Mouse (Mus musculus) urinary bladder, postnatal 4 days (tissue): ENCODE results near the gene Znrf2.
"Not testable (repeated sequence)": the region's sequence is repeated elsewhere in the genome, so short reads cannot be mapped to it uniquely, and the experiment has no call there.

Source experiments
- DNase-seq, 2 experiments: peaks; one replicate each; pipeline ENCODE4 v3.0.0; 2021 to 2022; ENCODE audit warnings: low spot score in 2 of 2

Gene Znrf2

GRCm38 (mm10) chr6:54849179-54850156 lies 32.8 kb downstream of the Znrf2 start:
- DNase-seq: no peak

GRCm38 (mm10) chr6:54851778-54852177 lies 35.1 kb downstream of the Znrf2 start:
- DNase-seq: no peak

- no peak for DNase-seq
Measured at GRCm38 (mm10) chr6:54852669-54853068, 36.0 kb downstream of the Znrf2 start.

DNA sequence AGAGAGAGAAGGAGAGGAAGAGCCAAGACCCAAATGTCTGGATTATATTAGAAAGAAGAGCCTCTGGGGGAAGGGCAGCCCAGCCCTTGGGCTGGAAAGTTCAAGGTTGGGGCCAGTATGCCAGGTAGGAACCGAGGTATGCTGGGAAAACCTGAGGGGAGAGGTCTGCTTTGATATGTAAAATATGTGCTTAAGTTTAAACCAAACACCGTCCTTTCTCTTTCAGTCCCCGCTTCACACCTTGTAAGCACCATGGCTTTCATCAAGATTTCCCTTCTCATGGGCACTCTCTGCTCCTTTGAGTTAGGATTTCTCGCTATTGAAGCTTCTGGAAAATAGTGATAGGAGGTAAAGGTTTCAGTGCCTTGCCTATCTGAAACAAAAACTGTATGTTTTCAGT lies 38.1 kb downstream of the Znrf2 start:
- DNase-seq: no peak

GRCm38 (mm10) chr6:54855801-54856583 lies 39.3 kb downstream of the Znrf2 start:
- no peak for DNase-seq

DNA sequence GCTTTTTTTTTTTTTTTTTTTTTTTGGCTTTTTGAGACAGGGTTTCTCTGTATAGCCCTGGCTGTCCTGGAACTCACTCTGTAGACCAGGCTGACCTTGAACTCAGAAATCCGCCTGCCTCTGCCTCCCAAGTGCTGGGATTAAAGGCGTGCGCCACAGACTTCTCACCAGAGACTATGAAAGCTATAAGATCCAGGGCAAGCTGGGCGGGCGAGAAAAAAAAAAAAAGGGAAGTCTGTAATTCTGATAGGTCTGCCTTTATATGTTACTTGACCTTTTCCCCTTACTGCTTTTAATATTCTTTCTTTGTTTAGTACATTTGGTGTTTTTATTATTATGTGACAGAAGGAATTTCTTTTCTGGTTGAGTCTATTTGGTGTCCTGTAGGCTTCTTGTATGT lies 42.4 kb downstream of the Znrf2 start:
- DNase-seq: not testable (repeated sequence)

DNA sequence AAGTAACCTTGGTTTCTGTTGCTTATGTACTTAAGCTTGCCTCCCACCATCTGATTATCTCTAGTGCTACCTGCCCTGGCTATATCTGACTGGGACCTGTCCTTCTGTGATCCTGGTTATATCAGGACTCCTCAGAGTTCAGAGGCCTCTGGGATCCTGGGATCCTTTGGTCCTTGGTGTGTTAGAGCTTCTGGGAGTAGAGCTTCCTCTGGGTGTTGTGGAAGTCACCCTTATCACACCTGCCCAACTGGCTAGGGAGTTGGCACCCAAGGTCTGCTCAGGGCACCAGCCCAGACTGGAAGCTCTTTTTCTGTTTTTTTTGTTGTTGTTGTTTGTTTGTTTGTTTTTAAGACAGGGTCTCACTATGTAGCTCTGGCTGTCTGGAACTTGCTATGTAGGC lies 43.5 kb downstream of the Znrf2 start:
- DNase-seq: no peak

GRCm38 (mm10) chr6:54866731-54867410 lies 50.2 kb downstream of the Znrf2 start:
- no peak for DNase-seq

GRCm38 (mm10) chr6:54867411-54867745 lies 50.7 kb downstream of the Znrf2 start:
- no peak for DNase-seq

GRCm38 (mm10) chr6:54873029-54873428 lies 56.3 kb downstream of the Znrf2 start:
- no peak for DNase-seq

GRCm38 (mm10) chr6:54876782-54877181 lies 60.1 kb downstream of the Znrf2 start:
- DNase-seq: no peak

DNA sequence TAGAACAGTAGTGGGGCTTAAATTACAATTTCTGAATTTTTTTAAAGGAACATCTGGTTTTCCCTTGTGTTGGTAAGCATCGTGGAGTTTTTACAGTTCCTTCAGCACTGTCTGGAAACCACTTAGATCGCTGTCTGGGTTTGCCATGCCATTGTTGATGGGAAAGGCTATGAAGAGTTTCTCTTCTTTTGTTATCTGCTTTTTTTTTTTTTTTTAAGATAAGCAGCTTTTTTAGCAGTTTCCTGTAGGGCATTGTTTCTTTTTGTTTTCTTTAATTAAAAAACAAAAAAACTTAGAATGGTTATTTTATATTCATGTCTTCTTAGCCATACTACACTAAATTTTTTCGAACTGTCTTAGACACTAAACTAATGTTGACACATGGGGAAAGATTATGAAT lies 60.9 kb downstream of the Znrf2 start:
- no peak for DNase-seq

- no peak for DNase-seq
Measured at GRCm38 (mm10) chr6:54878546-54878945, 61.8 kb downstream of the Znrf2 start.

DNA sequence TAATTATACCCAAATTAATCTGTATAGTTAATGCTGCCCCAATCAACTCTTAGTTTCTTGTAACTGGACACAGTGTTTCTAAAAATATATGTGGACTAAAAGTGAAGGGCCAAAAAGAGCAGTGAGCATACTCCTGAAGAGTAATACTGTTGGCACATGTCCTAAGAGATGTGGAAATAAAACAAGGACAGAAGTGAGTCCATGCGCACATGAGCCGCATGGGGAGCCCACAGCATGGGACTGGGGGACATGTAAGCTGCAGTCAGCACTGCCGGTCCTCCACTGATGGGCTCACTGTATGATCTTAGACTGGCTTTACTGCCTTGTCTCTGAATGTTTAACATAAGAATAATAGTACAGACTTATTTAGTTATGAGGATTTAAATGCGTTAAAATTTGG lies 63.4 kb downstream of the Znrf2 start:
- DNase-seq: no peak

DNA sequence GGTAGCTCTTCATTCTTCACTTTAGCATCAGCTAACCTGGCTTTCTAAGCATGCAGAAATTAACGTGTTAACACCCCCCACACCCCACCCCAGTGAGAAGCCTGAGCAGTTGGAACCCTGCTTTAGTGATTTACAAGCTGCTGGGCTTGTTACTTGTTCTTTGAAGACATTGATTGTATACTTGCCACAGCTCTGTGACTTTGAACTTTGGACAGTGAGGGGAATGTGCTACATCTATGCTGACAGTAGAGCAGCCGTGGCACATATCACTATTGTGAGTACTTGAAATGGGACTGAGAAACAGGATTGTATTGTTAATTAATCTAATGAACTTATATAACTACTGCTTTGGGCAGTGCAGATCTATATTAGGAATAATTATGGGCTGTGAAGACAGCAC lies 66.7 kb downstream of the Znrf2 start:
- no peak for DNase-seq

- no peak for DNase-seq
Measured at GRCm38 (mm10) chr6:54886195-54886594, 69.5 kb downstream of the Znrf2 start.

DNA sequence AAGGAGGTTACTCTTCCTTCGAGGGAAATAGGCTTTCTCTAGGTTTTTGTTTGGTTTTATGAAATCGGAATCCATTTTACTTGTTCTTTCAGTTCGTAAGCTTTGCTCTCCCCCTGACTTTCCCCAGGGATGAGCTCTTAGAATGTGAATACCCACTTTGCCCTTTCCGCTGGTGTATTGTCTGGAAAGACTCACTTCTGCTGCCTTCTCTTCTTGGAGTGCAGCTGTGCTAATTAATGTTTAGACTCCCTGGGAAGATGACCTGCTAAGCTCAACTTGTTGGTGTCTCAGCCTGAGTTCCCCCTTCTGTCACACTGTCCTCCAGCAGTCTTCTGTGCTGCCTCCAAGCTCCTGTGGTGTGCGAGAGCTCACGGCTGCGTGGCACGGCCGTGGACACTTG lies 73.5 kb downstream of the Znrf2 start:
- no peak for DNase-seq

- DNase-seq: no peak
Measured at GRCm38 (mm10) chr6:54891384-54891783, 74.7 kb downstream of the Znrf2 start.

- DNase-seq: no peak
Measured at GRCm38 (mm10) chr6:54900256-54900655, 83.5 kb downstream of the Znrf2 start.

- no peak for DNase-seq
Measured at GRCm38 (mm10) chr6:54902547-54902946, 85.8 kb downstream of the Znrf2 start.

DNA sequence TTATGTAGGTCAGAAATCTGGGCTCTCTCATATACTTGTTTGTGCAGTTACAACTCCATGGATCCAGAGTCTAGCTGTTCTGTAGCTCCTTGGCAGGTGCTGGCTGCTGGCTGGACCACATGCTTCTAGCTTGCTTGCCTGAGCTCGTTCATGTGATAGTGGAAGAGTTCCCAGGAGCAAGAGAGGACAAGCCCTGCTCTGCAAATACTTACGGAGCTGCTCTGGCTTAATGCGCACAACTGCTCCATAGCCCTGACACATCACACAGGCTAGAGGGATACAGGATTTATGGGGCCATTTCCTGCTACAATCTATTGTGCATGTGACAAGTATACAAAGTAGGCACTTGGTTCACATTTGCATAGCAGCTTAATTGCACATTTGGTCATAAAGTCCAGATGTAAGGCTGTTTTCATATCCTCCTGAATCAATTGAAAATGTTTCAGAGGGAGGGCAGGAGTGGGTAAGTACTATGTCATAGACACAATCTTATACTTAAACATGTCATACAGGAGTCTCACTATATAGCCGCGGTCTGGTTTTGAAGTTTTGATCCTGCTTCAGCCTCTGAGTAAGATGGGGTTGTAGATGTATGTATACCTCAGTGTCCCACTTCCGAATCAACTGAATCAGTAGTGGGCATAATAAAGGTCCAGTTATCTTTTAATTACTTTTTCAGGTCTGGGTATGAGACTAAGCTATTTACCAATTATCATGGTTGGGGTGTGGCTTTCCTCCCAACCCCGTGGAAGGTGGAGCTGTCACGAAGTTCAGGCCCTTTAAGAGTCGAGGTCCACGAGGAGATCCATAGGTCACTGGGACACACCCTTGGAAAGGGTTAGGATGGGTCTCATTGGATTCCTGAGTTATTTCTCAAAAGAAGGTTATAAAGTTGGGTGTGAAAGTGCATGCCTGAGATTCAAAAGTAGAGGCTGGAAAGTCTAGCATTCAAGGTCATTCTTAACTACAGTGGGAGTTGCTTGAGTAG lies 89.6 kb downstream of the Znrf2 start:
- DNase-seq: no peak
